Mouse (Mus musculus) megakaryocyte, adult 5-6 weeks (primary cell): Measurements from ENCODE around the gene Bbs1. TPM values are rescaled to one million over a fixed set of nuclear protein-coding genes. Genes with fewer than 3 reads are reported as not detected.
"Not testable (repeated sequence)": the region's sequence is repeated elsewhere in the genome, so short reads cannot be mapped to it uniquely, and the experiment has no call there.

Source experiments
- ATAC-seq: 2 replicates; pipeline ENCODE4 v1.8.0; 2016; ENCODE audit warnings: mild to moderate bottlenecking, inconsistent platforms; ENCODE audit not compliant: poor library complexity, severe bottlenecking
- total RNA-seq, 2 experiments: library from RNA; stranded (forward) in 1 of 2; stranded (reverse) in 1 of 2; fragments of 153-499, 151-499 nt in 1 of 2; fragments of 221-1000, 200-1000 nt in 1 of 2; gene quantifications; 2 replicates each; pipeline versions ENCODE4 v1.2.3 to v1.2.4; 2015 to 2017

The Bbs1 gene
- total RNA-seq (2015) (0.07 TPM in 1 of 2 replicates, not detected in the other), total RNA-seq (2017) (0.08 and 0.37 TPM in 2 replicates)

DNA sequence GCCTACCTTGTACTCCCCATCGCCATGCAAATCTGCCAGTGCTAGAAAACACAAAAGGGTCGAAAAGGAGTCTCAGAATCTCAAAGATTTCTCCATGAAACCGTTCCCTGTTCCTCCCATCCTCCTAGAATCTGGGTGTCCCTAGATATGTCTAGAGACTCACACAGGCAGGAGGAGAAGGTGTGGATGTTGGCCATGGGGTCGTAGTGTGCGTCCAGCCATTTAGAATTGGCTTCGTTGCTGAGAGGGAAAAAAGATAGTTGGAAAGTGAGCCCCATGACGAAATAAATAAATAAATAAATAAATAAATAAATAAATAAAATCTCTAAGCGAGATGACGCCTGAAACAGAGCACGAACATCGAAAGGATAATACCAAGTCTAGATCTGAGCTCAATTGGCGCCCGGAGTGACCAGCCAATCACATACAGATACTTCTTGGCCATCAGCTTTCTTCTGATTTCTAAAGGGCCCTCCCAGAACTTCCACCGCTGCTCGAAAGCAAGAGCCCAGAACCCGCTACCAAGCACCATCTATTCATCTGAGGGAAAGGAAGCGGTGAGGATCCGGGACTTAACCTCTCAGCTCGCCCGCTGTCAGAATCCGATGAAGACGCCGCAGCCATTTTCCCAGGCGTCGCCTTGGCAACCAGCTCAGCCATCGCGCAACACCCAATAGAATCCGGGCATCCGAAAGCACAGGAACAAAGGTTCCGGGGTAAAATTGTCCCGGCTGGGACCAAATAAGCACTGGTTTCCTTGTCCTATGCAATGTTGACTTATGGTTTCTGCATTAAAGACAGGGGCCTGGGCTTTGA, at the start of gene Bbs1:
Bbs1 (minus strand) TSS at position 650 of the 816 bp plus-strand sequence.
- peak; percentile 82 for ATAC-seq

DNA sequence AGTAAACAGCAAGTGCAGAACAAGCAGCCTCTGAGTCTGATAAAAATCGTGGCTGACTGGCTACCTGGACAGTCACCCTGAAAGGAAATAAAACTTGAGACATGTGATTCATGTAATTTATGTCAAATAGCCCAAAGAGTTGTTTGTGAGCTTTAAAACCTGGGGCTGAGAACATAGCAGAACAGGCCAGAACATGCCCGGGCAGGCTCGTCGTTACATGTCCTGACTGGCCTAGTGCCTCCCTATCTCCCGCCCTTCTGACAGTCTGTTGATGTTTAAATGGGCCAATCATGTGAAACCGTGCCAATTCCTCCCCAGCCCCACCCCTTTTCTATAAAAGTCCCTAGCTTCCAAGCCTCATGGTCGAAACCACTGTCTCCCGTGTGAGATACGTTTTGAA, 42.2 kb upstream of the Bbs1 start:
- not testable (repeated sequence) for ATAC-seq

DNA sequence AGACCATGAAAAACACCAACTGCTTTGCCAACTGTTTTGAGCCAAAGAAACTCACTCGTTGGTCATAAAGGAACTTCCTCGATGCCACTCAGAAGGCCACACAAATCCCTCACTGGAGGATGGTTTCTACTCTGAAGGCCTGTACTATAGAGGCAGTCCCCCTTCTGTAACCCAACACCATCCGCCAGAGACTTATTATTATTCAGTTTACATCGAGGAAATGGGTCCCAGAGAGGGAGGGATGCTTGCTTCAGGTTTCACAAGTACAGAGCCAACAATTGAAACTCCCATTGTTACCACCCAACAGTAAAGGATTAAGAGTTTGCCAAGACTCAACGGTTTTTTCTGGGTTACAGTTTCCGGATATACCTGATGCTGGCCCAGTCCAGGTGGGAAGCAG, 39.1 kb upstream of the Bbs1 start:
- ATAC-seq, result no peak

GRCm38 (mm10) chr19:4943253-4943588, 36.8 kb upstream of the Bbs1 start:
- no peak for ATAC-seq

GRCm38 (mm10) chr19:4942551-4943252, 36.3 kb upstream of the Bbs1 start, which contains the start of gene Peli3:
Peli3 (minus strand) TSS chr19:4943127.
- ATAC-seq, result peak; percentile 71

GRCm38 (mm10) chr19:4937444-4938310, 31.2 kb upstream of the Bbs1 start:
- ATAC-seq, result no peak

- no peak for ATAC-seq
Measured at GRCm38 (mm10) chr19:4936896-4937295, 30.5 kb upstream of the Bbs1 start.

GRCm38 (mm10) chr19:4928781-4929180, 22.4 kb upstream of the Bbs1 start:
- ATAC-seq, result no peak

DNA sequence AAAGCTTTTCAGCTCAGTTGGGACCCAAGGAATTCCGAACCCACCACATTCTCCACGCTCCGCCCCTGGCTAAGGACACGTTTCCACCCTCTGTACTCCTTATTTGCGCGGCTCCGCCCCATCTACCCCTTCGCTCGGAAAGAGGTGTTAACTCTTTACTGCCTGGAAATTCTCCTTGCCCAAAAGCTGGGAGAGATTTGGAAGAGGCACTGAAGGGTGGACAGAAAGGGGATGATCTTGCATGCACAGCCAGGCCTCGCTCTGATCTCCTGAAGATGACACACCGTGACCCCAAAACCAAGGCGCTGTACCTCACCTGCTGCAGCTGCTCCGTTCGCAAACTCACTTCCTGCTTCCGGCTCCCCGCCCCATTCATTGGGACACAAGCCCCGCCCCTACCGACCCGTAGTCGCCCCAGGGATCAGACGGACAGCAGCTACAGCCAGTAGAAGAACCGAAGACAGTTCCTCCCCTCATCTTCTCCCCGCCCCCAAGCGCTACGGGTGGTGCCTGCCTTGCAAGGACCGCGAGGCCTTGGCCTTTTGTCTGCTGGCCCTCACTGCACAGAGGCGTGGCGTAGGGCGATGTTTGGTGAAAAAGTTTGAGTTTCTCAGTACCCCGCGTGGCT, 21.6 kb upstream of the Bbs1 start, which contains the start of gene Dpp3:
Dpp3 (minus strand) TSS at position 384 of the 628 bp plus-strand sequence.
- ATAC-seq, result peak; percentile 100

DNA sequence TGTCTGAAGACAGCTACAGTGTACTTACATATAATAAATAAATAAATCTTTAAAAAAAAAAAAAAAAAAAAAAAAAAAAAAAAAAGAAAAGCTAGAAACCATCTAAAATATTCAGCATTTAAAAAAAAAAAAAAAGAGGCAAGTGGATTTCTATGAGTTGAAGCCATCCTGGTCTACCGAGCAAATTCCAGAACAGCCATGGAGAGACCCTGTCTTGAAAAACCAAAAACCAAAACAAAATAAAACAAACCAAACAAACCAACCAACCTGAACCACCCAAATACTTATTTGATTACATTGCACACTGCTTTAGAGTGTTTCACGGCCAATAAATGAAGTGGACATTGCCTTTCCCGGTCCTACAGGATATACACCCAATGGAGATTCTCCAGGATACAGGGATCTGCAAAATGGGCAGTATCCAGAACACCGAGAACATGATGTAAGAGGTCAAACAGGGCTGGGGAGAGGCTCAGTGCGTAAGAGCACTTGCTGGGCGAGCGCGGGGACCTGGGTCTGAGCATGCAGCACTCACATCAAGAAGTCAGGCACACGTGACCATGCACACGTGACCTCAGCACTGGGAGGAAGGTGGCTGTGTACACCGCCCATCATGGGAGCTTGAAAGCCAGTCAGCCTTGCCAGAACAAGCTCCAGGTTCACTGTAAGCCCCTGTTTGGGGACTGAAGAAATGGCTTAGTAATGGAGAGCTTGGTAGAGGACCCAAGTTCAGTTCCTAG, 18.9 kb upstream of the Bbs1 start:
- no peak for ATAC-seq

GRCm38 (mm10) chr19:4919652-4920051, 13.2 kb upstream of the Bbs1 start:
- ATAC-seq, result no peak

GRCm38 (mm10) chr19:4916827-4917226, 10.4 kb upstream of the Bbs1 start:
- ATAC-seq, result no peak

DNA sequence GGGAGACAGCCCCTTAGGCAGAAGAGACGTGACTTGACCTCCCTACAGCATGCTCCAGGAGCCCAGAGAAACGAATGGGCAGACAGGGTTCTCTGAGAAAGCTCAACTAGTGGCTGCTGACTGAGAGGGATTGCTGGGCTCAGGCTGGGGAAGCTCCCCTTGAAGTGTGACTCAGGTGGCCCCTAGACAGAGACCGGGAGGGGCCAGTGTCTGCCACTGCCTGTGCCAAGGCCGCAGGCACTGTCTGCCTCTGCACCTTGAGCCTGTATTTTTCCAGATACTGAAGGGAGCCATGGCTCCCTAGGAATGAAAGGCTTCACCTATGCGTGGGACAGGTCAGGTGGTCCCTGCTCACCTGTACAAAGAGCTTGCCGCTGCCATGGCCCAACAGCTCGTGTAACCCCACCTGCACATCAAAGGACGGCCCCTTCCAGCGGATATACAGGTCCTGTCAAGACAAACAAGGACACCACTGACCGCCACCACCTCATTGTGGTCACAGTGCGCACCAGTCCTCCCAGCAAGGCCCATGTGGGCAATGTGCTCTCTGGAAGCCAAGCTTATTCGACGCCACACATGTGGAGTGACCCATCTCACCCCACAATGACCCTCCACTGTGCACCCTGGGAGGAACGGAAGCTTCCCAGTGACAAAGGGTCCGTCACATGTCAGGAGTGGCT, 9.6 kb upstream of the Bbs1 start:
- no peak for ATAC-seq

DNA sequence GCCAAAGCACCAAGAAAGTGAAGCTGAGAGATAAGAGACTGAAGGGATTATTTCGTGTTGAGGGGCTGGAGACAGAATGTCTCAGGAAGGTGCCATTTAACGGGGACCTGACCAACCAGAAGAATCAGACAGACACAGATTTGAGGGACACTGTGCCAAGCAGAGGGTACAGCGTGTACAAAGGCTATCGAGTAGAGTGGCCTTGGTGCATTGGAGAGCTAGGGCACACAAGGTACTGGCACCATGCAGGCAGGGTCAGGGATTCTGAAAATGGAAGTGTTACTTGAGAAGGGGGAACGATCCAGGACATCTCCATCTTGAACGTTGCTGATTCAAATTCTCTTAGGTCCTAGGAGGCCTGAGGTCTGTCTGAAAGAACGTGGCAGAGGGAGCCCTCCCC, 2.9 kb upstream of the Bbs1 start:
- ATAC-seq, result no peak

- peak; percentile 45; the same call in 1 of the 2 replicates for ATAC-seq
Measured at GRCm38 (mm10) chr19:4908107-4908506, 1.7 kb upstream of the Bbs1 start.

GRCm38 (mm10) chr19:4899888-4900287, 6.5 kb downstream of the Bbs1 start:
- ATAC-seq, result no peak

DNA sequence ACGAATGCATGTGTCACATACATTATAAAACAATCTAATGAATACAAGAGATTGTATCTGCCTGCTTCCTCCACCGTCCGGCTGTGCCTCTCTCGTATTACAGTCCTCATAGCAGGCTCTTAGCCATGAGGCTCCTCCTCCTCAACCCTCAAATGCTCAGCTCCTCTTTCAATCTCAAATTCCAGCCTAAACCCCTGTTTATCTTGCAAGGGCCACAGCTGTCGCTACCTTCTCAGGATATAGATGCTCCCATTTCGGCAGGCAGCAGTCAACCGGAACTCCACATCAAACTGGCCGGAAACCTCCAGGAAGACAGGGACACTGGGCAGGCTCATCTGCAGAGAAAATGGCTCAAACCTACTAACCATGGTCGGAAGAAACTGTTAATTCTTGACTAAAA, 7.5 kb downstream of the Bbs1 start:
- ATAC-seq, result no peak

DNA sequence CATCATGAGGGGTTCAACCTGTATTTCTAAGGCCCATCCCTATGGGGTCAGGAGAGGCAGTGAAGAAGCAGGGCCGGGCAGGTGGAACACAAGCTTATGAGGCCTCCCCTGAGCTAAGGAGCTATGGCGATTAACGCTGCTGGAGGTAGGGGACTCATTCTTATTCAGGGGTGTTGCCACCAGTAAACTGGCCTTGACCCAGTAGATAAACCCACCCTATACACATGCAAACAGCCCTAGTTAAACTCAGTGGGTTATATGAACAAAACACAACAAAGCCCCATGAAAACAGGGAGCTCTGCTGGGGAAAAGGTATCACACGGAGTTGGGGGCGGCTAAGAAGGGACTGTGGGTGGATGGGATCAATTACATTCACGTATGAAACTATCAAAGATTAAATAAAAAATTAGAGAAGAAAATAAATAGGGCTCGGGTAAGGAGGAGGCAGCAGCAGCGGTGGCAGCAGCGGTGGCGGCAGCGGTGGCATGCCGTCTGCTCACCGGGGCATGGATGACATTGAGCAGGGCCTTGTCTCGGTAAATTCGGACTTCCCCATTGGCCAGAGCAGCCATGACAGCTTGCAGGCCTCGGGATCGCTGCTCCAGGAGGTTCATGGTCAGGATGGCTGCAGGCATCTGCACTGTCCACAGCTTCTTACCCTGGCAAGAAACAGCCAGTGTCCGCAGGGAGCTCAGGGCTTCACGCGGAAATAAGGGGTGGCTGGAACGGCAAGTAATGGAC, 9.5 kb downstream of the Bbs1 start:
- no peak for ATAC-seq

DNA sequence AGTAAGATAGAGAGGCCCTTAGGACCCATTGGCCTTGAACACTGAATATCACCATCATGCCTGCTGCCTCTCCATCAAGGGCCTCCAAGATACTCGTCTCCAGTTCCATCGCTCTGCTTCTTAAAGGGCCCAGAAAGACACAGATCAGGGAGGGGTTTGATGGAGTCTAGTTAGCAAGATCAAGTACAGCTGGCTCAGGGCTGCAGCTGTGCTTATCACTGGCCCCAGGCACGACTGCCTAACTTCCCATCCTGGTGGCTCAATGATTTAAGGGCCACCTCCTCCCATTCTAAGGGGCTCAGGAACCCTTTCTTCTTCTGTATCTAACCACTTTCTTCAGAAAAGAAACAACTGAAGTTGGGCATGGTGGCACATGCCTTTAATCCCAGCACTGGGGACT, 14.6 kb downstream of the Bbs1 start:
- no peak for ATAC-seq
